Mouse (Mus musculus) cerebellum, adult 11 months (tissue): ENCODE measurements around the gene Vti1a.

Source experiments
- DNase-seq: peaks from one replicate; pipeline ENCODE4 v3.0.0; 2022

Vti1a gene

DNA sequence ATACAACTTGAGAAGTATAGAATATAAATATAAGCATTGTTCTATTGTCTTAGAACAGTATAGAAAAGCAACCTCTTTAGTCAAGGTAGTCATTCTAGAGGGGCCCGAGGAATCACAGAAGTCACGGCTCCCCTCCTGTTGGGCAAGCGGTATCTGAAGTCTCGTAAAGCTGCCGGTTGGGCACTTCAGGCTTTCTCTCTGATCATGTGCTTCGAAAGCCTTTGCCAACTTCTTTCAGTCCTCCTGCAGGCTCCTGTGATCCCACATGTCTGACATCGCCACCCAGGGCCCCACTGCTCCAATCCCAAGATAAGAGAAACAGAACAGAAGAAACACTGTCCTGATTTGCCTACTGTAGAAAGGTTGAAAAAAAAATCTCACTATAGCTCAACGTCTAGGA is 156.5 kb downstream of the Vti1a start:
- no peak for DNase-seq

- no peak for DNase-seq
Measured at GRCm38 (mm10) chr19:55474225-55474624, 158.1 kb downstream of the Vti1a start.

- DNase-seq = no peak
Measured at GRCm38 (mm10) chr19:55480526-55480925, 164.4 kb downstream of the Vti1a start.

GRCm38 (mm10) chr19:55481308-55481707 is 165.2 kb downstream of the Vti1a start:
- no peak for DNase-seq

DNA sequence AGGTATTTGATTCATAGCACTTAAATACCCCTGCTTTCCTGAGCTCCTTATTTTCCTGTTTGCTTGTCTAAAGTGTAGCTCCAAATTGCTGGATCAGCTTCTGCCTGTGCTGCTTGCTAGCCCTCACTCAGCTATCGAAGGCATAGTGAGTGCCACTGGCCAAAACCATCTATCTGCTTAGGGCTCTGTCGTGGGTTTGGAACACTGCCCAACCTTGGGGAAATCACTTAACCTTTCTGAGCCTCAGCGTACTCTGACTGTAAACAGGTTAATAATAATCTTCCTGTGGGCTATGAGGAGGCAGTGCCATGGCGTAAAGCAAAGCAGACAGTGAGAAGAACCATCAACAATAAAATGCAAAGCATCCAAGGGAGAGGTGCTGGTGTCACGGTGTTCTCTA is 167.4 kb downstream of the Vti1a start:
- no peak for DNase-seq

- no peak for DNase-seq
Measured at GRCm38 (mm10) chr19:55484559-55484958, 168.5 kb downstream of the Vti1a start.

DNA sequence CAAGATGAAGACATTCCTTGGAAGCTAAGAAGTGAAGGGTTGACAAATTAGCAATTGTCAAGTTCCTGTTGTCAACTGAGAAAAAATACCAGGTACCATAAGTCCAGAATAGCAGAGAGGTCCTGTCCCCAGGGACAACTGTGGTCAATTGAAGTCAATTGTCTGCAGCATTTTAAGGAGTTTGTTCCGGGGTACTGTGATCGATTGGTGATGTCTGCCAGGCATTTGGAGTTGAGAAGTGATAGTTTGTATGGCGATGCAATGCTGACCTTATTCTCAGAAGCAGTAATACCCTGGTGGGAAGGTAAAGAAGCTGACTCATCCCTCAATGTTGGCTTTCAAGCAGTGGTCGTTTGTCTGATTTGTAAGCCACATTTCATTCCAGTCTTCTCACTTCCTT is 170.4 kb downstream of the Vti1a start:
- no peak for DNase-seq

GRCm38 (mm10) chr19:55491126-55492076 is 175.3 kb downstream of the Vti1a start:
- DNase-seq = no peak

DNA sequence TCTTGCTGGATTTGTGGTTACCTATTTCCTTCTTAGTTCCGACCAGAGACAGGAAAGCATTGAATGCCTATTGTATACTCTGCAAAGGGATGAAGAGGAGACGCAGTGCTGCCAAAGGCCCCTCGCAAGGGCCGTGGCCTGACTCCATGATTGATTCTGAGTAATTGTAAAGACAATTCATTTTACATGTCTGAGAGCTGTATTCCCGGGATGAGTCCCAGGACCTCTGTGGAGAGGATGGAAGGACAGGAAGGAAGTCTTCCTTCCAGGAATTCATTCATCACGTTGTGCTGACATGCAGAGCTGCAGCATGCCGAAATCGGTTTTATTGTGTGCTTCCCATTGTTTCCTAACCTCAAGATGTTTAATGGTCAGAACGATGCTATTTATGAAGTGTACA is 180.2 kb downstream of the Vti1a start:
- DNase-seq = no peak

GRCm38 (mm10) chr19:55499179-55499863 is 183.2 kb downstream of the Vti1a start:
- DNase-seq = no peak

GRCm38 (mm10) chr19:55501985-55502384 is 185.9 kb downstream of the Vti1a start:
- no peak for DNase-seq

DNA sequence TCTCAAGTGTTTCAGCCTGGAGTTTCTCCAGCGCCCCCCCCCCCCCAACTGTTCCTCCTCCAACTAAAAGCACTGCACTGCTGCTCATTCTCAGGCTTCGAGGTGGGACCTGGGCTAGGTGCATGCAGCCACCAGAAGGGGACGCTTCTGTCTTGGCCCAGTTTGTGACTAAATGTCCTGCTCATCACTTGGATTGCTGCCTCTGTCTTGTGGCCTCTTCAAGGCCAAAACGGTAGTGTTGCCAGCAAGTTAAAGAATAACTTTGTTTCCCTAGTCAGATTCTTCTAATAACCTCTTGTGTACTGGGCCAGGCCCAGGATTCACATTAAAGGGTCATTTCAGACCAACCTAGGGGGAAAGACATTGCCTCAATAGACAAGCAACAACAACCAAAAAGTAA is 187.7 kb downstream of the Vti1a start:
- no peak for DNase-seq

GRCm38 (mm10) chr19:55507748-55508147 is 191.7 kb downstream of the Vti1a start:
- no peak for DNase-seq

DNA sequence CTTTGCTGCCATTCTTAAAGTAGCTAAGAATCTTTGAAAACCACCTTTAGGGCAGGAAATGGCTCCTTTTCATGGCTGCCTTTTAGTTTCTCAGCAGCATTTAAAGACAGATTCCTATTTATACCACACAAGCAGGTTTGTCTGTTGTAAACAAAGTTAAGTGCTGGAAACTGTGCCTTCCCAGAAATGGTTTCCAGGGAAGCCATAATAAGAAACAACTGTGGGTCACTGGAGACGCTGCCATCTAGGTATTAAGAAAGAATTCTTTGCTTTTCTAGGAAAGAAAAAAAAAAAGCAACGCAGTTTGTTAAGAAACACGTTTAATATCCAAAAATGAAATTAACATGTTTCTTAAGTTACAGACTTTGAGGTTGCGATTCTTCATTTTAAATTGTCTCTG is 192.1 kb downstream of the Vti1a start:
- DNase-seq = no peak

DNA sequence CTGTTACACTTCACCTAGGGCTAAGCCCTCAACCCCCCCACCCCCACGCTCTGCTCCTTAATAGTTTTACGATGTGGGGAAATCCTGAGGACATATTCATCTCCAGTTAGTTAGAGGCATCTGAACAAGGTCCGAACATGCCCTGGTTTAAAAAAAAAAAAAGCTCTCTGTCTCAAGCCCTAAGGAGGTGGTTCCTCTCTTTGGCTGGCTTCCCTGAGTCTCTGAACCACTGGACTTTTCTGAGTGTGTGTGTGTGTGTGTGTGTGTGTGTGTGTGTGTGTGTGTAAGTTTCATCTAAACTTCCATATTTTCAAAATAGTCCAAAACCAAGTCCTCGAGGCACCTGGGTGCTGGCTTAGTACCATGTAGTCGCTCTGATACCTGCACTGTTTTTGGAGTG is 192.9 kb downstream of the Vti1a start:
- DNase-seq = no peak

GRCm38 (mm10) chr19:55509618-55510017 is 193.5 kb downstream of the Vti1a start:
- DNase-seq = no peak

- DNase-seq = no peak
Measured at GRCm38 (mm10) chr19:55513941-55514340, 197.8 kb downstream of the Vti1a start.

DNA sequence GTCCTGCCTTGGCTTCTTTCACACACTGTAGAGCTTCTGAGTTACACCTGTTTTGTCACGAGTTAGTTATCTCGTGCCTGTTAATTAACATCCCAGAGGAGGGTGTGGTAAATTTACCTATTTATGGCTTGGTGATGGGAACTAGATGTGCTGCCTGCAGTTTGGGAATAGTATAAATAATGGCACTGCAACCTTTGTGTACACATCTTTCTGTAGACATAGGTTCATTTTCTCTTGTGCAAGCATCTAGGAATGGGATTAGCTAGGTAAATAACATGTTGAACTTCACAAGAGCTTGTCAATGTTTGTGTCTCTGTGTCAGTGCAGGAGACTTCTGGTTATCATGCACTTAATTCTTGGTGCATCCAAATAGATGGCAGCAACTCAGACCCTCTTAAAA is 204.1 kb downstream of the Vti1a start:
- DNase-seq = no peak

- DNase-seq = no peak
Measured at GRCm38 (mm10) chr19:55523340-55523739, 207.2 kb downstream of the Vti1a start.

DNA sequence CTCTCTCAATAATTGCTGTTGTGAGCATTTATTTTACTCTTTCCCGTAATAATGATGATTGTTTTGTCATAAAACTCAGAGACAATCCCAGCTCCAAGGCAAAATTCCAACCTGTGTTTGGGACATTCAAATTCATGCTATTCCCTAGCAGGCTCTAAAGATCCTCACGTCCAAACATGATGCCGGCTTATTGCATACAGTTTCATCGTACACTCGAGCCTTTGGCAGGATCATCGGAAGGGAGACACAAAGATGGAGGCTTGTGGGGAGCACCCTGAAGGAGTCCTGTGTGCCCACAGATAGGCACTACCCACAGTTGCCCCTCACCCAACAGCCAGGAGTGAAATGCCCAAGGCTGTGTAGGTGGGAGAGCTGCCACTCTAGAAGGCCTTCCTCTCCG is 208.3 kb downstream of the Vti1a start:
- DNase-seq = no peak

GRCm38 (mm10) chr19:55525056-55525455 is 209.0 kb downstream of the Vti1a start:
- no peak for DNase-seq

- no peak for DNase-seq
Measured at GRCm38 (mm10) chr19:55526717-55527235, 210.7 kb downstream of the Vti1a start.

DNA sequence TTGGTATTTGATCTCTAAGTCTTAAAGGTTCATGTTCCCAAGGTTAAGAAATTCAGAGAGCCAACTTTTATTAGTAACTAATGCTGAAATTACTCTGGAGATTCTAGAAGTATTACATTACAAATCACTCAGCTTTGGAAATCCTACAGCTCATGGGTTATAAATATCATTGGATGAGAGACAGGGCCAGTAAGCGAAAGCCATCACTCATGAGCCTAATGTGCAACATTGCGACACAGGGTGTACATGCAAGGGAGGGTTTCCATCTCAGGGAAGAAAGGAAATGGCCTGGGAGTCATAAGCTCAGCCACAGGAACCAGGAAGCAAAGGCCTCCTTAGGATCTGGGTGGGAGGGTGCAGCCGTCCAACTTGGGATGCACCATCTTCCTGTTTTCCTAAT is 213.9 kb downstream of the Vti1a start:
- no peak for DNase-seq

DNA sequence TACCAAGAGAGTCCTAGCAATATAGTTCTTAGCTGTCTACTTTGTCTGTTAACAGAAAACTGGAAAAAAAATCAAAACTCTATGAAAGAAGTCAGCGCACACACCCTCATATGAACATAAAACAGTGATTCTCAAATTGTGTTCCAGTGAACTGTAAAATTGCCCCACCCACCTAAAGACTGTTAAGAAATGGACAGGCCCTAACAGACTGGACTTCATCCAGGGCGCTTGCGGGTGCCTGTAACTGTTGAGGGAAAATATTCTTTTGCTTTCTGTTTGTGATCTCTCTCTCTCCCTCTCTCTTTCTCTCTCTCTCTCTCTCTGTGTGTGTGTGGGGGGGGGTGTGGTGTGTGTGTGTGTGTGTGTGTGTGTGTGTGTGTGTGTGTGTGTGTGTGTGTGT is 216.6 kb downstream of the Vti1a start:
- no peak for DNase-seq
